Mouse (Mus musculus) bone marrow, adult 2 months (tissue): ENCODE results near the gene 1700037H04Rik.

Experiments
- CTCF ChIP-seq: fragments of 200-500 bp; IDR thresholded peaks from 2 replicates; pipeline ENCODE4 v1.5.1; 2011; ENCODE audit warnings: low read length, control low read depth; ENCODE audit not compliant: control insufficient read depth, insufficient read depth
- POLR2A ChIP-seq: fragments of 200-500 bp; IDR thresholded peaks from 2 replicates; pipeline ENCODE4 v1.6.1; 2011; ENCODE audit warnings: low read depth, mild to moderate bottlenecking, control low read depth, low read length, borderline replicate concordance; ENCODE audit not compliant: control insufficient read depth

DNA sequence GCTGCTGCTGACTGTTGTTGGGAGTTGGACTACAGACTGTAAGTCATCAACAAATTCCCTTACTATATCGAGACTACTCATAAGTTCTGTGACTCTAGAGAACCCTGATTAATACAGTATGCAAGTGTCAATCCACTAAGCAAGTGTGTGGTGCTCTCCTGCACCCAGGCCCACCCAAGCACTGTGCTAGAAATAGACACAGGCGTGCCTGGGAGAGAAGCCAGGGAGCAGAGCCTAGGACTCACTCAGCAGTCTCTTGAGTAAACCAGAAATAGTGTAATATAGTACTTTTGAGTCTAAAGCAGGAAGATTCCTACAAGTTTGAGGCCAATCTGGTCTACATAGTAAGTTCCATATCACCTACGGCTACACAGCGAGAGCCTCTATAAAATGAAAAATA is 55.9 kb downstream of the 1700037H04Rik start:
- TF ChIP-seq POLR2A (no peak), CTCF (no peak)
